Mouse (Mus musculus) erythroblast, embryonic 14.5 days (primary cell): ENCODE data around the gene Pdss2.

Experiments used
- GATA1 ChIP-seq: IDR thresholded peaks from 2 replicates; pipeline ENCODE4 v1.6.1; 2012; ENCODE audit warnings: low read length, inconsistent platforms, mixed read lengths
- TAL1 ChIP-seq: IDR thresholded peaks from 3 replicates; pipeline ENCODE4 v1.6.1; 2012; ENCODE audit warnings: low read length, inconsistent platforms, mixed read lengths

- no peak for TF ChIP-seq TAL1
- no peak for TF ChIP-seq GATA1
Observed at GRCm38 (mm10) chr10:43220910-43221625, at the start of gene Pdss2.
